Mouse (Mus musculus) liver, embryonic 14.5 days (tissue): ENCODE results near the gene Med31.

Experiments
- CTCF ChIP-seq: IDR thresholded peaks from 2 replicates; pipeline ENCODE4 v1.5.1; 2016; ENCODE audit warnings: antibody characterized with exemption, low read depth, control low read depth
- EP300 ChIP-seq: IDR thresholded peaks from 2 replicates; pipeline ENCODE4 v1.6.1; 2016; ENCODE audit warnings: antibody characterized with exemption, low read depth

DNA sequence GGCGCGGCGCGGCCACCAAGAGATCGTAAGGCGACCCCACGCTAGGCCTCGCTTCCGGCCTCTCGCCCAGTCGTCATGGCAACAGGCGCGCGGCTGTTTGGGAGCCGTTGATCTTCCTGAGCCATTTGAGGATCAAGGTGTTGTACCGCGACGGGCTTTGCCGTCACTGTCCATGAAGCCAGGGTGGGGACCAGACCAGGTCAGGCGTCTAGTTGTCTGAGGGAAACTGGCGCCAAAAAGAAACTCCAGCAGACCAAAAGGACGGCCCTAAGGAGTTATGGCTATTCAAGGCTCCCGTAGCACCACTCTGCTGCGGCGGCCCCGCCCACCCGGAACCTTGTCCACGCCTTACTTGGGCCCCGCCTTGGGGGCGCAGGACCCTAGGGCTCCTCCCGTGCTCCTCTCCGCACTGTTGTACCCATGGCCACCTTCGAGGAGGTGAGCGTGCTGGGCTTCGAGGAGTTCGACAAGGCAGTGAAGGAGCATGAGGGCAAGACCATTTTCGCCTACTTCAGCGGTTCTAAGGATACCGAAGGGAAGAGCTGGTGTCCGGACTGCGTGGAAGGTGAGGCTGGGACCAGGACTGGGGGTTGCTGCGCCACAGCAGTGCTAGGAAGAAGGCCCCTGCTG is 8.1 kb downstream of the Med31 start, which contains the start of the genes 4933427D14Rik and Txndc17:
- TF ChIP-seq CTCF (no peak), EP300 (no peak)
